Mouse (Mus musculus): ENCODE measurements around the gene Cabp4.

- no peak for TF ChIP-seq CTCF (IDR thresholded peaks at IDR 0.05; ENCODE audit: extremely low read depth, insufficient read depth, insufficient read length, insufficient replicate concordance)
- TF ChIP-seq POLR2A (IDR thresholded peaks at IDR 0.05; ENCODE audit: low read depth, low read length), result no peak
These were observed 6.1 kb upstream of the Cabp4 start for GRCm38 (mm10) chr19:4149764-4150461.
